Mouse (Mus musculus) ovary, adult 18-20 months (tissue): ENCODE data around the gene Rab35.

Source experiments
- DNase-seq: peaks from one replicate; pipeline ENCODE4 v3.0.0; 2022; ENCODE audit warnings: low spot score, mixed read lengths

Rab35 gene

DNA sequence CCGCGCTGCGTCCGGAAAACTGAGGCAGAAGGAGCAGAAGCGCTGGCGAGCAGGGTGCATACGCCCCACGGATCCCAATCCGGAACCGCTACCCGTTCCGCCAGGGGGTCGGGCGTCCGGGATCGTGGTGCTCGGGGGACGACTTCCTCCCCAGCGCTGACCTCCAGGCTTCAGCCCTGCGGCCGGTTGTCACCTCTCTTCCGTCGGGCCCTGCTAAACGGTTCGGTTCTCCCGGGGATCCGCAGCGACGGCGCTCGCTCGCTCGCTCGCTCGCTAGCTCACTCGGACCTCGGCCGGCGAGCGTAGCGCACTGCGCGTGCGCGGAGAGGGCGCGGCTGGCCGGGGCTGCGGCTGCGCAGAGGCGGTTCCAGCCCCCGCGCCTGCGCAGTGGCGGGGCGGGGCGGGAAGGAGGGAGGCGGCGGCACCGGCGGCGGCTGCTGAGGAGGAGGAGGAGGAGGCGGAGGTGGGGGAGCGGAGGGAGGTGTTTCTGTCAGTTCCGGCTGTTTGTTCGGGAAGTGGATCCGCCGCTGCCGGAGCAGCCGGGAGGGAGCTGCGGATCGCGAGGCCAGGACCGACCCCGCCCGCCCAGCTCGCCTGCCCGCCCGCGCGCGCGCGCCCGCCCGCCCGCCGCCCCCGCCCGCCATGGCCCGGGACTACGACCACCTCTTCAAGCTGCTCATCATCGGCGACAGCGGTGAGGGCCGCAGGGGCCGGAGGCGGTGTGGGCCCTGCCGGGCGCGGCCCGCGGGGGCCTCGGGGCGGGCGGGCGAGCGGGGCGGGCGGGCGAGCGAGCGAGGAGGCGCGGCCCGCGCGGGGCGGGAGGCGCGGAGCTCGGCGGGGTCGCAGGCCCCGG is at the start of gene Rab35:
Gene Rab35 (plus strand): TSS at position 404 of the 853 bp plus-strand sequence.
- DNase-seq, result peak; percentile 95

DNA sequence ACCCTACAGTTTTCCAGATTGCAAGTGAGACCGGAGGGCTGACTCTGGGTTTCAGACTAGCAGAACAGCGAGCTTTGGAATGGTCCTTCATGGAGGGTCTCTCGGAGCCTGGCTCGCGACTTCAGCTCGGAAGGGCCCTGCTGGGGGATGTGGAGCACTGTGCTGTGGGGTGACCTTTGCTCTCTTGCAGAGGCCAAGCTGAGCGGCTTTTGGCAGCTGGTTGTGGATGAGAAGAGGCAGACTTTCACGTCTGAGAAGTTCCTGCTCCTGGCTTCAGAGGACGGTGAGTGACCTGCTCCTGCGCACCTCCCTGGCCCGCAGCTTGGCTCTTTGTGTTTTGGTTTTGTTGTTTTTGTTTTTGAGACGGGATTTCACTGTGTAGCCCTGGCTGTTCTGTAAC is 46.1 kb upstream of the Rab35 start:
- DNase-seq, result no peak

- DNase-seq, result no peak
These were observed 45.5 kb upstream of the Rab35 start for GRCm38 (mm10) chr5:115586166-115586565.

DNA sequence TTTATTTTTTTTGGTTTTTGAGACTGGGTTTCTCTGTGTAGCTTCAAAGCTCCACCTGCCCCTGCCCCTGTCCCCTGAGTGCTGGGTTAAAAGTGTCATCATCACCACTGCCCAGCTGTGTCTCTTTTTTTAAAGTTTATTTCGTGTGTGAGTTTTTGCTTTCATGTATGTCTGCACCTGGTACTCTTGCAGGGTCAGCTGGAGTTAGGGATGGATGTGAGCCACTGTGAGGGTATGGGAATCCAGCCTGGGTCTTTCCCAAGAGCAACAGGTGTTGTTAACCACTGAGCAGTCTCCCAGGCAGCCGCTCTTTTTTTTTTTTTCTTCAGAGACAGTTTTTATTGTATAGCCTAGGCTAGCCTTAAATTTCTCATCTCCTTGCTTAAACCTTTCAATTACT is 44.9 kb upstream of the Rab35 start:
- no peak for DNase-seq

DNA sequence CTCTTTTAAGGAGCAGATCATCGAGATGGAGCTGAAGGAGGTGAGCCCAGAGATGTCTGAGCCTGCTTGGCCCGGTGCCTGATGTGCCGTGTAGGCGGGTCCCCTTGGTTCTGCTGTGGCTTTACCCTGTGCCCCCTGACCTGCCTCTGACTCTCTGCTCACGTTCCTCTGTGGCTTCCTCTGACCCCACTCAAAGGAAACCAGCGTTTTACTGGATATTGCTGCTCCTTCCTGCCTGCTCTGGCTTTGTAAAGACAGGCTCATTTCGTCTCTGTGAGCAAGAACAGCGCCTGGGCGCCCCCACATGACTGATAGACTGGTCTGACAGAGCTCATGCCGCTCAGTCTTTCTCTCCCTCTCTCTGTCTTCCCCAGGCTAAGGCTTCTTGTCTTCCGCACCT is 40.7 kb upstream of the Rab35 start:
- DNase-seq, result no peak

GRCm38 (mm10) chr5:115591506-115591905 is 40.2 kb upstream of the Rab35 start:
- DNase-seq, result no peak

GRCm38 (mm10) chr5:115603561-115603960 is 28.1 kb upstream of the Rab35 start:
- no peak for DNase-seq

- DNase-seq, result no peak
These were observed 20.1 kb upstream of the Rab35 start for GRCm38 (mm10) chr5:115611566-115611965.

GRCm38 (mm10) chr5:115613332-115613731 is 18.4 kb upstream of the Rab35 start:
- DNase-seq, result no peak

DNA sequence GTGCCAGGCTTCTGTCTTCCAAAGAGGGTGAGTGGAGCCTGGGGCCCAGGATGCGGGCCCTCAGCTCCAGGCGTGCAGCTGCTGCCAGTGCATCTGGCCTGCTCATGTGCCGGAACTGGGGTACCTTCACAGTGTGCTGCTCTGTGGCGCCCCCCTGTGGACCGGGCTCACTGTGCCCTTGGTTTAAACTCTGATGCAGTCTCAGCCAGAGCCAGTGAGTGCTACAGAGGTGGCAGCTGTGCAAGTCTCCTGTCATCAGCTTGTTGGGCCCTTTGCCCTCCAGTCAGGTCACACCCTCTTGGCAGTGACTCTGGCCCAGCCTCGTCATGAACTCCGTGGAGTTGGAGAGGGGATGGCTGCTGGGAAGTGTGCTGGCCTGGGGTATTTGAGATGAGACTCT is 16.8 kb upstream of the Rab35 start:
- DNase-seq, result no peak

DNA sequence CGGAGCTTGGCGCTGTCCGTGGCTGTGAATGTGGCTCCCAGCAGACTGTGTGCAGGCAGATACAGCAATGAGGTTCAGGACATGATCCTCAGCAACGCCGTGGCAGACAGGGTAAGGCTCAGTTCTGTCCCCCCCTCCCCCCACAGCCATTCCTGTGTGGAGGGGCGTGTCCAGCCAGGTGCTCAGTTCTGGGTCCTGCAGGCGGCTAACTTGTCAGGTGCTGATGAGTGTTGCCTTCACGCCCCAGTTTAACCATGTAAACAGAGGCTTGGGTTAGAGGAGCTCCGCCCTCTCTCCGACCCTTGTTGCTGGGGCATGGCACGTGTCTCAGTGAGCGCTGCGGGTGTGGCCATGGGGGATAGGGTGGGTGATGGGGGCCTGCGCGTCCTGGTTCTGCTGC is 12.0 kb upstream of the Rab35 start:
- no peak for DNase-seq

- DNase-seq, result no peak
These were observed 9.0 kb upstream of the Rab35 start for GRCm38 (mm10) chr5:115622686-115623085.

GRCm38 (mm10) chr5:115623694-115624440 is 7.8 kb upstream of the Rab35 start:
- DNase-seq, result no peak

GRCm38 (mm10) chr5:115626237-115626886 is 5.3 kb upstream of the Rab35 start:
- no peak for DNase-seq

DNA sequence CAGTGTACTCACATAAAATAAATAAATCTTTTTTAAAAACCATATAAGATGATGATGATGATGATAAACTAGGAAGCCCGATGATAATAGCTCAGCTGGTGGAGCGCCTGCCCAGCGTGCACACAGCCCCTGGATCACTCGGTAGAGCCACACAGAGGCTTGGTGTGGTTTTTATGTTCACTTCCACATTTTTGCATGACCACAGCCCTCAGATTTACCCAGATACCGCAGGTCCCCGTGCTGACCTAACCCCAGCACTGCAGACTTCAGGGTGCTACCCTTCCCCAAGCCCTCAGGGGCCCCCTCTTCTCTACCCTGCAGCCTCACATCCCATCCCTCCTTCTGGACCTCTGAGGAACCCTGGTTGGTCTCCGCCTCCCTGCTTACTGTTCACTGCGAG is 3.6 kb upstream of the Rab35 start:
- DNase-seq, result no peak

GRCm38 (mm10) chr5:115629672-115630071 is 2.0 kb upstream of the Rab35 start:
- DNase-seq, result no peak

GRCm38 (mm10) chr5:115630291-115630690 is 1.4 kb upstream of the Rab35 start:
- DNase-seq, result no peak

- no peak for DNase-seq
These were observed 628 bp downstream of the Rab35 start for GRCm38 (mm10) chr5:115632358-115632714.

DNA sequence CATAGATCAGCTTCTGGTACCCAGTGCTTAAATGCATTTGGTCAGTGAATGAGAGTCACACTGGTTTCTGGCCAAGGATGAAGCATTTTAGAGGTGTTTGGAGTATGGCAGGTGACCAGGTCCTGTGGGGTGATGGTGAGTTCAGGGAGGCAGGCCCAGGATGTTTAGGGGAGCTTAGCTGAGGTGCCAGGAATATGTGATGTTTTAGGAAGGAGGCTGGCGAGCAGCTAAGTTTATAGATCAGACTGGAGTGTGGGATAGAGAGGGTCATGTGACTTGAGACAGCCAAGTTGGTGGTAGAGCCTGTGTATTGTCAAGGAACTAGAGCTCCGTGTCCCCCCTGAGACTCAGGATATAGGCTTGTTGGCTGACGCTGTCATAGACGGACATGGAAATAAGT is 1.4 kb downstream of the Rab35 start:
- DNase-seq, result no peak

DNA sequence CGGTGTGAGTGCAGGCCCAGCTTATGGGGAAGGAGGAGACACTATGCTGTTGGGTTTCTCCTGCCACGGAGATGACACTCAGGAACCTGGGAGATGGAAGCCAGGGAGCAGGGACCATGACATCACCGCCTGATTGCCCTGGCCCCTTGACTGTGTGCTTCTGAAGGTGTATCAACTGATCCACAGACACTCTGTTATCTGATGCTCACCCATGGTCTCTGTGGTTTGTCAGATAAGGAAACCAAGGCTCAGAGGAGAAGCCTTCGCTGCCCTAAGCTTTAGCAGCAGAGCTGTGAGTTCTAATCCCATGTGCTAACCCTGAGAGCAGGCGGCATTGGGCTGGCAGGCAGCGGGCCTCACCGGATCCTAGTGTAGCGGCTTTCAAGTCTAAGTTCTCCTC is 2.3 kb downstream of the Rab35 start:
- DNase-seq, result no peak

DNA sequence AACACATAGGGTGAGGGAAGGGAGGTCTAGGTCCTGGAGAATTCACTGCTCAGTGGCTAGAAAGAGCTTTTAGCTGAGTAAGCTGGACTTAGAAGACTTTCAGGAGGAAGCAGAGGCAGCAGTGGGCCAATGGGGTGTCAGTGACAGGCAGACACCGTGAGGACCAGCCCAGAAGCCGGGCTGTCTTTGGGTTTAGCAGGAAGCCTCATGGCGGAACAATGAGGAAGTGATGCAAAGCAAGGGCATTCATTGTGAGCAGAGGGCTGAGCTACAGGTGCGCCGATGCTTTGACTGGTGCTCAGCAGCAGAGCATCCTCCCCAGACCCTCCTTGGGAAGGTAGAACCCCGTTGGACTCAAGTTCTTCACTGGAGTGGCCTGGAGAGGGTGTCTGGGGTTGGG is 3.8 kb downstream of the Rab35 start:
- DNase-seq, result no peak

- DNase-seq, result no peak
These were observed 12.5 kb downstream of the Rab35 start for GRCm38 (mm10) chr5:115644192-115644591.

- DNase-seq, result no peak
These were observed 17.2 kb downstream of the Rab35 start for GRCm38 (mm10) chr5:115648876-115649275.
